Mouse (Mus musculus) kidney, postnatal 14 days (tissue): Measurements from ENCODE around the gene Gucy2e.
A peak's percentile ranks its signal among the peaks of the same experiment; 100 is the strongest.

Source experiments
- DNase-seq: peaks from one replicate; pipeline ENCODE4 v3.0.0; 2022; ENCODE audit warnings: mixed read lengths

Gene Gucy2e

GRCm38 (mm10) chr11:69236926-69237260, at the start of gene Gucy2e:
Gene Gucy2e (minus strand): TSS chr11:69237036.
- DNase-seq, result no peak

GRCm38 (mm10) chr11:69277267-69277666, 40.4 kb upstream of the Gucy2e start:
- DNase-seq, result no peak

GRCm38 (mm10) chr11:69276081-69276480, 39.2 kb upstream of the Gucy2e start:
- DNase-seq, result no peak

- no peak for DNase-seq
These were observed 38.8 kb upstream of the Gucy2e start for GRCm38 (mm10) chr11:69275650-69276049.

GRCm38 (mm10) chr11:69272122-69272740, 35.4 kb upstream of the Gucy2e start:
- DNase-seq, result peak; percentile 77

- DNase-seq, result peak; percentile 75
These were observed 32.7 kb upstream of the Gucy2e start for GRCm38 (mm10) chr11:69269575-69269974.

GRCm38 (mm10) chr11:69268100-69268499, 31.3 kb upstream of the Gucy2e start:
- DNase-seq, result no peak

GRCm38 (mm10) chr11:69267341-69267740, 30.5 kb upstream of the Gucy2e start:
- peak; percentile 20 for DNase-seq

GRCm38 (mm10) chr11:69266253-69266652, 29.4 kb upstream of the Gucy2e start:
- DNase-seq, result peak; percentile 33

GRCm38 (mm10) chr11:69265410-69265809, 28.6 kb upstream of the Gucy2e start:
- DNase-seq, result no peak

- no peak for DNase-seq
These were observed 27.4 kb upstream of the Gucy2e start for GRCm38 (mm10) chr11:69264276-69264675.

- no peak for DNase-seq
These were observed 23.3 kb upstream of the Gucy2e start for GRCm38 (mm10) chr11:69260111-69260510.

- DNase-seq, result peak; percentile 36
These were observed 21.5 kb upstream of the Gucy2e start for GRCm38 (mm10) chr11:69258287-69258686.

GRCm38 (mm10) chr11:69257807-69258206, 21.0 kb upstream of the Gucy2e start:
- peak; percentile 47 for DNase-seq

- no peak for DNase-seq
These were observed 20.2 kb upstream of the Gucy2e start for GRCm38 (mm10) chr11:69257072-69257471.

GRCm38 (mm10) chr11:69254808-69255207, 18.0 kb upstream of the Gucy2e start:
- no peak for DNase-seq

- no peak for DNase-seq
These were observed 16.3 kb upstream of the Gucy2e start for GRCm38 (mm10) chr11:69253131-69253530.

- no peak for DNase-seq
These were observed 15.1 kb upstream of the Gucy2e start for GRCm38 (mm10) chr11:69251953-69252352.

GRCm38 (mm10) chr11:69251135-69251842, 14.5 kb upstream of the Gucy2e start:
- no peak for DNase-seq

GRCm38 (mm10) chr11:69250106-69250505, 13.3 kb upstream of the Gucy2e start:
- DNase-seq, result no peak

GRCm38 (mm10) chr11:69249131-69249530, 12.3 kb upstream of the Gucy2e start:
- no peak for DNase-seq

GRCm38 (mm10) chr11:69245643-69246042, 8.8 kb upstream of the Gucy2e start:
- DNase-seq, result peak; percentile 39

- peak; percentile 66 for DNase-seq
These were observed 8.1 kb upstream of the Gucy2e start for GRCm38 (mm10) chr11:69244911-69245310.

GRCm38 (mm10) chr11:69236061-69236925, 543 bp downstream of the Gucy2e start:
- no peak for DNase-seq
